7 mouse cellular contexts compared by ENCODE assay signal in the genomic region with DNA sequence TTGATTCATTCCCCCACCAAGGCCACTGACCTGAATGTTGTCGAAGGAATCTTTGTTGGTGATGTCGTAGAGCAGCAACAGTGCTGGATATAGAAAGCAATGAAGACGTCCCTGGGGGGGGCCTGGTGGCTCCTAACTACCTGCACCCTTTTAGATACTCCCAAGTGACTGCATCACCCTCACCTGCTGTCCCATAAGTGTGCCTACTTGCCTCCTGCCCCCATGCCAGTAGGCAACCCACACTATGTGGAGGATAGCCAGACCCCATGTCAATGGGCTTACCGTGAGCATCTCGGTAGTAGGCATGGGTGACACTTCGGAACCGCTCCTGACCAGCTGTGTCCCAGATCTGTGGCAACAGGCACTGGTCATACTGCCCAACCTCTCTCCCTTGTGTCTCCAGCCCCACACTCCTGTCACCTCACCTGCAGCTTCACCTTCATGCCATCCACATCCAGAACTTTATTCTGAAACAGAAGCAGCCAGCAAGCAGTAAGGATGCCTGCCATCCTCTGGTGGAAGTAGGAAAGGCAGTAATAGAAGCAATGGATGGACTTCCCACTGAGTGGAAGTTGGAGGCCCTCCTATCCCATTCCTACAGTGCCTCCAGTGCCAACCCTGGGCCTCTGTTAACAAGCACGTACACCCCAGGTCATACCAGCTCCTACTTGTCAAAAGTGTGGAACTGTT. TPM values are rescaled to one million over a fixed set of nuclear protein-coding genes. Genes with fewer than 3 reads are reported as not detected.
DNase-seq lines count a peak whose midpoint lies in the region; ATAC-seq lines count a peak whose summit lies in the region.

No protein-coding gene starts in this region.

- H3K27me3 ChIP-seq in neural tube, embryonic 11.5 days (ENCODE audit: control insufficient read depth, insufficient read depth, low read length): no peaks in the 10 kb centered on the region
- no peaks in the 10 kb centered on the region for H3K27me3 ChIP-seq in embryonic facial prominence, embryonic 14.5 days (replicated peaks; ENCODE audit: control insufficient read depth, insufficient read depth, low read length)
- no peaks in the 10 kb centered on the region for H3K27me3 ChIP-seq in limb, embryonic 11.5 days (ENCODE audit: control insufficient read depth, insufficient read depth, low read length)
- H3K27me3 ChIP-seq in stomach, embryonic 16.5 days (ENCODE audit: control insufficient read depth, insufficient read depth, low read length): no peaks in the 10 kb centered on the region

- DNase-seq in neural tube, embryonic 11.5 days (ENCODE audit: low spot score): no peak
- DNase-seq in neural tube, embryonic 10.5 days (ENCODE audit: extremely low spot score, low spot score): no peak
- DNase-seq in embryonic facial prominence, embryonic 14.5 days (ENCODE audit: low spot score): peak; percentile 27
- no peak for DNase-seq in limb, embryonic 11.5 days (ENCODE audit: low spot score)
- no peak for DNase-seq in thymus, postnatal 25 days
- DNase-seq in c-Kit-positive CD71-positive TER-119-positive erythroid progenitor cells, embryonic 14.5 days (ENCODE audit: low spot score): no peak

- ATAC-seq in neural tube, embryonic 11.5 days (ENCODE audit: insufficient read depth, low FRiP score, low TSS enrichment): no peak
- ATAC-seq in embryonic facial prominence, embryonic 14.5 days (ENCODE audit: low read depth): no peak
- ATAC-seq in limb, embryonic 11.5 days (ENCODE audit: insufficient number of reproducible peaks, low FRiP score, low TSS enrichment, low read depth): no peak
- ATAC-seq in stomach, embryonic 16.5 days (ENCODE audit: insufficient read depth, low FRiP score): no peak

- WGBS in neural tube, embryonic 11.5 days: 22% methylated on average over 8 of the region's 8 CpGs
- 41% methylated on average over 8 of the region's 8 CpGs for WGBS in embryonic facial prominence, embryonic 14.5 days
- WGBS in limb, embryonic 11.5 days: 31% methylated on average over 8 of the region's 8 CpGs
- 44% methylated on average over 8 of the region's 8 CpGs for WGBS in stomach, embryonic 16.5 days

- H3K9me3 ChIP-seq in neural tube, embryonic 11.5 days (ENCODE audit: control insufficient read depth, low read length): no peaks in the 10 kb centered on the region
- no peaks in the 10 kb centered on the region for H3K9me3 ChIP-seq in embryonic facial prominence, embryonic 14.5 days (ENCODE audit: control insufficient read depth, low read length)
- no peaks in the 10 kb centered on the region for H3K9me3 ChIP-seq in limb, embryonic 11.5 days (ENCODE audit: control insufficient read depth, low read length)
- H3K9me3 ChIP-seq in stomach, embryonic 16.5 days (replicated peaks; ENCODE audit: control insufficient read depth, low read length): no peaks in the 10 kb centered on the region

- peaks cover 34% of the 10 kb centered on the region for H3K4me1 ChIP-seq in neural tube, embryonic 11.5 days (ENCODE audit: control insufficient read depth, insufficient read depth, low read length)
- peaks cover 24% of the 10 kb centered on the region for H3K4me1 ChIP-seq in embryonic facial prominence, embryonic 14.5 days (ENCODE audit: control insufficient read depth, insufficient read depth, low read length)
- H3K4me1 ChIP-seq in limb, embryonic 11.5 days (ENCODE audit: control insufficient read depth, insufficient read depth, low read length): peaks cover 40% of the 10 kb centered on the region
- peaks cover 37% of the 10 kb centered on the region for H3K4me1 ChIP-seq in stomach, embryonic 16.5 days (ENCODE audit: control insufficient read depth, insufficient read depth, low read length)

- H3K9ac ChIP-seq in neural tube, embryonic 11.5 days (ENCODE audit: low read length): peak overlapping the region; percentile 52
- peak overlapping the region; percentile 79 for H3K9ac ChIP-seq in embryonic facial prominence, embryonic 14.5 days (ENCODE audit: low read depth, low read length)
- H3K9ac ChIP-seq in limb, embryonic 11.5 days (ENCODE audit: low read length): peak overlapping the region; percentile 77
- peak overlapping the region; percentile 81 for H3K9ac ChIP-seq in stomach, embryonic 16.5 days (ENCODE audit: low read length)

- H3K4me2 ChIP-seq in neural tube, embryonic 11.5 days (ENCODE audit: low read depth): peak overlapping the region; percentile 82
- peak overlapping the region; percentile 90 for H3K4me2 ChIP-seq in embryonic facial prominence, embryonic 14.5 days (ENCODE audit: low read depth, low read length)
- peak overlapping the region; percentile 84 for H3K4me2 ChIP-seq in limb, embryonic 11.5 days (ENCODE audit: low read depth, severe bottlenecking)
- H3K4me2 ChIP-seq in stomach, embryonic 16.5 days (ENCODE audit: low read depth, low read length): peak overlapping the region; percentile 66

- H3K27ac ChIP-seq in neural tube, embryonic 11.5 days (ENCODE audit: low read depth, low read length): no peak overlapping the region
- 0 out of 2 replicates have a peak overlapping the region, but pooled peaks have one; percentile 85 for H3K27ac ChIP-seq in embryonic facial prominence, embryonic 14.5 days (replicated peaks; ENCODE audit: low read depth, low read length)
- no peak overlapping the region; the same call in 1 of the 2 replicates for H3K27ac ChIP-seq in limb, embryonic 11.5 days (replicated peaks; ENCODE audit: low read depth, low read length)
- H3K27ac ChIP-seq in stomach, embryonic 16.5 days (ENCODE audit: low read length): peak overlapping the region; percentile 85; the same call in 1 of the 2 replicates

- H3K4me3 ChIP-seq in neural tube, embryonic 11.5 days (ENCODE audit: low read depth, low read length): no peak overlapping the region
- H3K4me3 ChIP-seq in embryonic facial prominence, embryonic 14.5 days (ENCODE audit: low read depth, low read length): peak overlapping the region; percentile 58
- H3K4me3 ChIP-seq in limb, embryonic 11.5 days (ENCODE audit: low read depth, low read length): peak overlapping the region; percentile 53
- H3K4me3 ChIP-seq in stomach, embryonic 16.5 days (replicated peaks; ENCODE audit: low read length): peak overlapping the region; percentile 65

- H3K36me3 ChIP-seq in neural tube, embryonic 11.5 days (ENCODE audit: control insufficient read depth, insufficient read depth, low read length): peaks cover 6% of the 10 kb centered on the region; the same call in 1 of the 2 replicates
- peaks cover 24% of the 10 kb centered on the region for H3K36me3 ChIP-seq in embryonic facial prominence, embryonic 14.5 days (ENCODE audit: control insufficient read depth, insufficient read depth, low read length)
- peaks cover 6% of the 10 kb centered on the region; the same call in 1 of the 2 replicates for H3K36me3 ChIP-seq in limb, embryonic 11.5 days (ENCODE audit: control insufficient read depth, insufficient read depth, low read length)
- 0 out of 2 replicates have a peak, but pooled peaks cover 6% of the 10 kb centered on the region for H3K36me3 ChIP-seq in stomach, embryonic 16.5 days (ENCODE audit: control insufficient read depth, insufficient read depth, low read length)

RNA-seq across cellular contexts. Expression of gene Traf7, which starts 2.8 kb away (rescaled TPM):
- polyA plus RNA-seq in neural tube, embryonic 11.5 days (2014; fragmentation: Nextera tagmentation; extraction: Ambion mirVana): 81.2 and 88.1 TPM in 2 replicates
- polyA plus RNA-seq in embryonic facial prominence, embryonic 14.5 days (2014; fragmentation: Nextera tagmentation; extraction: Ambion mirVana): 78.9 and 86.3 TPM in 2 replicates
- polyA plus RNA-seq in limb, embryonic 11.5 days (2014; fragmentation: Nextera tagmentation; extraction: Ambion mirVana): 89.3 and 102 TPM in 2 replicates
- polyA plus RNA-seq in stomach, embryonic 16.5 days (2015; fragmentation: Nextera tagmentation; extraction: Ambion mirVana): 80.6 and 104 TPM in 2 replicates

RNA-seq across cellular contexts. Expression of gene Rab26, which starts 3.5 kb away (rescaled TPM):
- polyA plus RNA-seq in neural tube, embryonic 11.5 days (2014; fragmentation: Nextera tagmentation; extraction: Ambion mirVana): 1.2 and 1.7 TPM in 2 replicates
- 2.8 and 2.9 TPM in 2 replicates for polyA plus RNA-seq in embryonic facial prominence, embryonic 14.5 days (2014; fragmentation: Nextera tagmentation; extraction: Ambion mirVana)
- polyA plus RNA-seq in limb, embryonic 11.5 days (2014; fragmentation: Nextera tagmentation; extraction: Ambion mirVana): 1.8 and 3.1 TPM in 2 replicates
- 7.9 and 9.4 TPM in 2 replicates for polyA plus RNA-seq in stomach, embryonic 16.5 days (2015; fragmentation: Nextera tagmentation; extraction: Ambion mirVana)

RNA-seq across cellular contexts. Expression of gene Pkd1, which starts 19.1 kb away (rescaled TPM):
- polyA plus RNA-seq in neural tube, embryonic 11.5 days (2014; fragmentation: Nextera tagmentation; extraction: Ambion mirVana): 20.6 and 29.0 TPM in 2 replicates
- 37.9 and 40.1 TPM in 2 replicates for polyA plus RNA-seq in embryonic facial prominence, embryonic 14.5 days (2014; fragmentation: Nextera tagmentation; extraction: Ambion mirVana)
- polyA plus RNA-seq in limb, embryonic 11.5 days (2014; fragmentation: Nextera tagmentation; extraction: Ambion mirVana): 20.8 and 22.5 TPM in 2 replicates
- 21.7 and 22.2 TPM in 2 replicates for polyA plus RNA-seq in stomach, embryonic 16.5 days (2015; fragmentation: Nextera tagmentation; extraction: Ambion mirVana)

RNA-seq across cellular contexts. Expression of gene Caskin1, which starts 42.1 kb away (rescaled TPM):
- 7.4 and 8.4 TPM in 2 replicates for polyA plus RNA-seq in neural tube, embryonic 11.5 days (2014; fragmentation: Nextera tagmentation; extraction: Ambion mirVana)
- 2.9 and 3.7 TPM in 2 replicates for polyA plus RNA-seq in embryonic facial prominence, embryonic 14.5 days (2014; fragmentation: Nextera tagmentation; extraction: Ambion mirVana)
- 2.3 and 2.5 TPM in 2 replicates for polyA plus RNA-seq in limb, embryonic 11.5 days (2014; fragmentation: Nextera tagmentation; extraction: Ambion mirVana)
- polyA plus RNA-seq in stomach, embryonic 16.5 days (2015; fragmentation: Nextera tagmentation; extraction: Ambion mirVana): 1.5 and 2.3 TPM in 2 replicates

RNA-seq across cellular contexts. Expression of gene Mlst8, which starts 51.6 kb away (rescaled TPM):
- polyA plus RNA-seq in neural tube, embryonic 11.5 days (2014; fragmentation: Nextera tagmentation; extraction: Ambion mirVana): 26.2 and 29.7 TPM in 2 replicates
- 21.7 and 23.7 TPM in 2 replicates for polyA plus RNA-seq in embryonic facial prominence, embryonic 14.5 days (2014; fragmentation: Nextera tagmentation; extraction: Ambion mirVana)
- 30.3 and 36.2 TPM in 2 replicates for polyA plus RNA-seq in limb, embryonic 11.5 days (2014; fragmentation: Nextera tagmentation; extraction: Ambion mirVana)
- 29.0 and 33.6 TPM in 2 replicates for polyA plus RNA-seq in stomach, embryonic 16.5 days (2015; fragmentation: Nextera tagmentation; extraction: Ambion mirVana)

Comparison
In these comparisons a context has a peak if more than half of its experiments do, and no peak if none do; other contexts are left out.
1. H3K27ac ChIP-seq: peak in embryonic facial prominence, embryonic 14.5 days (single experiment) and stomach, embryonic 16.5 days (single experiment); none in neural tube, embryonic 11.5 days (single experiment) and limb, embryonic 11.5 days (single experiment).
2. Peak in every context shown above with its lines, with median percentiles within 50 percentile points of each other: H3K4me2 ChIP-seq and H3K9ac ChIP-seq.